Mouse (Mus musculus) kidney, embryonic 15.5 days (tissue): ENCODE measurements at regions not wholly inside any gene's neighbourhood (a gene's known extent, or its start where the extent isn't known, plus 50 kb on each side); places are given as distances from the start of the nearest gene placed in this dataset.

Experiments used
- ATAC-seq: fragments of 200-750 bp; cut with Nextera tagmentation; replicated peaks from 2 replicates; pipeline ENCODE4 v1.8.0; 2017; ENCODE audit warnings: moderate TSS enrichment; ENCODE audit not compliant: low FRiP score
- H3K27ac ChIP-seq: fragments of 300-500 bp; sonication (generic); 2 replicates; pipeline ENCODE4 v1.5.1; 2015; ENCODE audit warnings: mild to moderate bottlenecking, inconsistent platforms
- H3K27me3 ChIP-seq: fragments of 300-500 bp; sonication (generic); 2 replicates; pipeline ENCODE4 v1.6.1; 2015; ENCODE audit warnings: inconsistent platforms
- H3K36me3 ChIP-seq: fragments of 300-500 bp; sonication (generic); 2 replicates; pipeline ENCODE4 v1.6.1; 2015; ENCODE audit warnings: inconsistent platforms
- H3K4me1 ChIP-seq: fragments of 300-500 bp; sonication (generic); 2 replicates; pipeline ENCODE4 v1.6.1; 2015; ENCODE audit warnings: inconsistent platforms
- H3K4me2 ChIP-seq: fragments of 300-500 bp; sonication (generic); 2 replicates; pipeline ENCODE4 v1.6.1; 2015; ENCODE audit warnings: moderate library complexity, mild to moderate bottlenecking, inconsistent platforms
- H3K4me3 ChIP-seq: fragments of 300-500 bp; sonication (generic); replicated peaks from 2 replicates; pipeline ENCODE4 v1.5.1; 2015; ENCODE audit warnings: mild to moderate bottlenecking, inconsistent platforms
- H3K9ac ChIP-seq: fragments of 300-500 bp; sonication (generic); 2 replicates; pipeline ENCODE4 v1.6.1; 2015; ENCODE audit warnings: mild to moderate bottlenecking, inconsistent platforms
- H3K9me3 ChIP-seq: fragments of 300-500 bp; sonication (generic); replicated peaks from 2 replicates; pipeline ENCODE4 v1.6.1; 2016; ENCODE audit warnings: inconsistent platforms
- WGBS: fragments of 180-500 bp; shearing (Covaris S2); methylation state at CpG from one replicate; pipeline ENCODE4 v1.1.7; 2015; ENCODE audit warnings: mixed read lengths; 5-methylcytosine and 5-hydroxymethylcytosine counted together

GRCm38 (mm10) chr17:42188531-42188930 lies 127.2 kb upstream of the Ptchd4 start:
- H3K4me1 ChIP-seq = no peaks in the 10 kb centered on the region
- H3K9ac ChIP-seq = no peak overlapping the region
- no peak overlapping the region for H3K27ac ChIP-seq
- no peaks in the 10 kb centered on the region for H3K27me3 ChIP-seq
- ATAC-seq = no peak
- no peak overlapping the region for H3K4me3 ChIP-seq
- H3K36me3 ChIP-seq = no peaks in the 10 kb centered on the region
- no peak overlapping the region for H3K4me2 ChIP-seq
- no peaks in the 10 kb centered on the region for H3K9me3 ChIP-seq
- WGBS = 91% methylated on average over 1 of the region's 1 CpGs

- no peak for ATAC-seq
- Histone ChIP-seq H3K36me3 (no peaks in the 10 kb centered on the region), H3K27me3 (no peaks in the 10 kb centered on the region), H3K27ac (no peak overlapping the region), H3K9me3 (no peaks in the 10 kb centered on the region), H3K4me1 (no peaks in the 10 kb centered on the region), H3K9ac (no peak overlapping the region), H3K4me3 (no peak overlapping the region), H3K4me2 (no peak overlapping the region)
- 82% methylated on average over 8 of the region's 8 CpGs for WGBS
Observed at GRCm38 (mm10) chr17:42190206-42190902, 125.4 kb upstream of the Ptchd4 start.
